Mouse (Mus musculus) MEL (cell line): ENCODE measurements around the gene Crcp. TPM values are rescaled to one million over a fixed set of nuclear protein-coding genes. Genes with fewer than 3 reads are reported as not detected.

Source experiments
- DNase-seq: peaks from one replicate; pipeline ENCODE4 v3.0.0; 2011; ENCODE audit warnings: low read depth, low spot score
- H3K27ac ChIP-seq: 2 replicates; pipeline ENCODE4 v1.5.1; 2012; ENCODE audit warnings: low read depth, mild to moderate bottlenecking, control low read depth, low read length, moderate library complexity; ENCODE audit not compliant: control insufficient read depth
- H3K27me3 ChIP-seq, 2 experiments: fragments of 150-350 bp in 1 of 2; sonication (generic) in 1 of 2; 2 replicates each; pipeline ENCODE4 v1.6.1; 2012; ENCODE audit warnings: low read length in 2 of 2, mild to moderate bottlenecking in 2 of 2, improper control_type of control experiment in 1 of 2, moderate library complexity in 1 of 2; ENCODE audit not compliant: insufficient read depth in 2 of 2, control insufficient read depth in 1 of 2
- H3K36me3 ChIP-seq, 2 experiments: 2 replicates each; pipeline ENCODE4 v1.6.1; 2012 to 2014; ENCODE audit warnings: low read length in 2 of 2, improper control_type of control experiment in 1 of 2, inconsistent platforms in 1 of 2, mild to moderate bottlenecking in 1 of 2; ENCODE audit not compliant: insufficient read depth in 2 of 2, control insufficient read depth in 1 of 2
- H3K4me1 ChIP-seq, 2 experiments: fragments of 150-350 bp in 1 of 2; sonication (generic) in 1 of 2; 2 replicates each; pipeline ENCODE4 v1.6.1; 2012; ENCODE audit warnings: low read length in 2 of 2, improper control_type of control experiment in 1 of 2, mild to moderate bottlenecking in 1 of 2; ENCODE audit not compliant: insufficient read depth in 2 of 2, control insufficient read depth in 1 of 2
- H3K4me3 ChIP-seq, 2 experiments: fragments of 150-350 bp in 1 of 2; sonication (generic) in 1 of 2; 2 replicates each; pipeline ENCODE4 v1.5.1; 2012; ENCODE audit warnings: low read depth in 2 of 2, low read length in 2 of 2, mild to moderate bottlenecking in 2 of 2, moderate library complexity in 2 of 2, control low read depth in 1 of 2, improper control_type of control experiment in 1 of 2; ENCODE audit not compliant: control insufficient read depth in 1 of 2, insufficient read depth in 1 of 2
- H3K79me2 ChIP-seq: 2 replicates; pipeline ENCODE4 v1.6.1; 2012; ENCODE audit warnings: mild to moderate bottlenecking, low read length, moderate library complexity; ENCODE audit not compliant: control insufficient read depth, poor library complexity, insufficient read depth
- H3K9ac ChIP-seq: 2 replicates; pipeline ENCODE4 v1.6.1; 2012; ENCODE audit warnings: low read depth, mild to moderate bottlenecking, control low read depth, low read length, moderate library complexity; ENCODE audit not compliant: control insufficient read depth, poor library complexity, severe bottlenecking
- H3K9me3 ChIP-seq: fragments of 150-350 bp; sonication (generic); replicated peaks from 2 replicates; pipeline ENCODE4 v1.6.1; 2012; ENCODE audit warnings: mild to moderate bottlenecking, low read length, improper control_type of control experiment, moderate library complexity; ENCODE audit not compliant: insufficient read depth
- BHLHE40 ChIP-seq: IDR thresholded peaks from 2 replicates; pipeline ENCODE4 v1.6.1; 2012; ENCODE audit warnings: low read depth, mild to moderate bottlenecking, inconsistent platforms, low read length, improper control_type of control experiment, borderline replicate concordance
- GATA1 ChIP-seq: IDR thresholded peaks from 2 replicates; pipeline ENCODE4 v1.6.1; 2011; ENCODE audit warnings: low read depth, low read length, improper control_type of control experiment
- HCFC1 ChIP-seq: IDR thresholded peaks from 2 replicates; pipeline ENCODE4 v1.6.1; 2012; ENCODE audit warnings: low read depth, mild to moderate bottlenecking, inconsistent platforms, low read length, improper control_type of control experiment, moderate library complexity
- KAT2A ChIP-seq: conservative IDR thresholded peaks from 2 replicates; pipeline ENCODE4 v1.6.1; 2012; ENCODE audit warnings: low read depth, low read length, improper control_type of control experiment, inconsistent platforms
- MAFK ChIP-seq: IDR thresholded peaks from 2 replicates; pipeline ENCODE4 v1.6.1; 2011; ENCODE audit warnings: low read depth, mild to moderate bottlenecking, low read length, improper control_type of control experiment, borderline replicate concordance
- MAX ChIP-seq: IDR thresholded peaks from 2 replicates; pipeline ENCODE4 v1.6.1; 2011; ENCODE audit warnings: low read length, improper control_type of control experiment
- MEF2A ChIP-seq: IDR thresholded peaks from 2 replicates; pipeline ENCODE4 v1.6.1; 2014; ENCODE audit warnings: low read depth, mild to moderate bottlenecking, inconsistent platforms, low read length, improper control_type of control experiment; ENCODE audit not compliant: poor library complexity, insufficient replicate concordance, severe bottlenecking; ENCODE audit errors: extremely low read depth
- MYC ChIP-seq: IDR thresholded peaks from 2 replicates; pipeline ENCODE4 v1.6.1; 2011; ENCODE audit warnings: low read depth, mild to moderate bottlenecking, low read length, improper control_type of control experiment, moderate library complexity
- RAD21 ChIP-seq: IDR thresholded peaks from 2 replicates; pipeline ENCODE4 v1.6.1; 2011; ENCODE audit warnings: mild to moderate bottlenecking, low read depth, low read length, improper control_type of control experiment
- RCOR1 ChIP-seq: IDR thresholded peaks from 2 replicates; pipeline ENCODE4 v1.6.1; 2012; ENCODE audit warnings: low read depth, mild to moderate bottlenecking, inconsistent platforms, low read length, improper control_type of control experiment
- SMC3 ChIP-seq: IDR thresholded peaks from 2 replicates; pipeline ENCODE4 v1.6.1; 2011; ENCODE audit warnings: low read depth, low read length, improper control_type of control experiment
- TBP ChIP-seq: IDR thresholded peaks from 2 replicates; pipeline ENCODE4 v1.8.0; 2011; ENCODE audit warnings: low read depth, low read length, improper control_type of control experiment
- TCF12 ChIP-seq: IDR thresholded peaks from 2 replicates; pipeline ENCODE4 v1.6.1; 2014; ENCODE audit warnings: low read depth, mild to moderate bottlenecking, inconsistent platforms, low read length, improper control_type of control experiment, moderate library complexity
- USF1 ChIP-seq: IDR thresholded peaks from 2 replicates; pipeline ENCODE4 v1.6.1; 2014; ENCODE audit warnings: low read depth, mild to moderate bottlenecking, inconsistent platforms, low read length, improper control_type of control experiment, moderate library complexity
- USF2 ChIP-seq, 2 experiments: IDR thresholded peaks; 2 replicates each; pipeline ENCODE4 v1.6.1; 2011 to 2012; ENCODE audit warnings: improper control_type of control experiment in 2 of 2, low read length in 2 of 2, borderline replicate concordance in 1 of 2, inconsistent platforms in 1 of 2, low read depth in 1 of 2, mild to moderate bottlenecking in 1 of 2; ENCODE audit not compliant: insufficient read depth in 1 of 2
- ZKSCAN1 ChIP-seq: IDR thresholded peaks from 2 replicates; pipeline ENCODE4 v1.6.1; 2012; ENCODE audit warnings: low read depth, mild to moderate bottlenecking, inconsistent platforms, low read length, improper control_type of control experiment, moderate library complexity
- polyA plus RNA-seq, 2 experiments: library from polyadenylated mRNA; stranded (reverse) in 1 of 2; unstranded in 1 of 2; fragments of >175 nt in 1 of 2; fragments of >200 nt in 1 of 2; gene quantifications; 2 replicates each; pipeline versions ENCODE4 v1.2.1 to v1.2.4; 2012; ENCODE audit warnings: low replicate concordance in 2 of 2, low read depth in 1 of 2; ENCODE audit not compliant: insufficient read length in 2 of 2, insufficient read depth in 1 of 2, missing spikeins in 1 of 2
- total RNA-seq: library from RNA; depleted of rRNA; stranded (reverse); fragments of 300-350 nt; gene quantifications from 2 replicates; pipeline ENCODE4 v1.2.3, GENCODE M21; 2012

Crcp gene
- total and polyA plus RNA-seq, 3 experiments: 56.2 to 69.6 TPM; not detected in 1

DNA sequence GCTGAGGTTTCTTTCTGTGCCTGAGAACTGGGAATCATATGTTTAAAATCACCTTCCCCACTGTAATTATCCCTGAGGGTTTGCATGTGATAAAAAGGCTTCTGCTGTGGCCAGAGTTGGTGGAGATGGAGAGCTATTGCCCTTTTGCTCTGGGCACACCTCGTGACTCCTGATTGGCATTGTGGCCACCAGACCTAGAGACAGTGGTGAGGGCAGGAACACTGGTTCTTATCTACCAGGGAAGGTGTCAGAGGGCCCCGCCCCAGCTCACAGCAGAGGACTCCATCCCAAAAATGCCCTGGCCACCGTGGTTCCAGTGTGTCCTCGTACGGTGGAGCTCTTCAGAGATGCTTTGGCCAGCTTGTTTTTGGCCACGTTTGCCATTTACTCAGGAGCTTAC, 23.9 kb downstream of the Crcp start:
- Histone ChIP-seq H3K27ac (no peak overlapping the region), H3K4me1 (no peaks in the 10 kb centered on the region), H3K79me2 (no peaks in the 10 kb centered on the region), H3K36me3 (peaks cover 0 to 10% of the 10 kb centered on the region in 2 experiments; a peak in 2 of 4 replicates), H3K4me3 (no peak overlapping the region), H3K27me3 (no peaks in the 10 kb centered on the region), H3K9ac (no peak overlapping the region), H3K9me3 (no peaks in the 10 kb centered on the region)
- TF ChIP-seq HCFC1 (no peak), MYC (no peak), TCF12 (no peak), USF2 (IDR thresholded peaks at IDR 0.05; ENCODE audit: borderline replicate concordance in 1 of 2, insufficient read depth in 1 of 2, low read depth in 1 of 2, low read length in 2 of 2) (no peak), USF1 (no peak), RAD21 (no peak), TBP (no peak), GATA1 (no peak), BHLHE40 (no peak), SMC3 (no peak), ZKSCAN1 (no peak), MAX (no peak), RCOR1 (no peak), KAT2A (no peak), MEF2A (no peak)
- no peak for DNase-seq

DNA sequence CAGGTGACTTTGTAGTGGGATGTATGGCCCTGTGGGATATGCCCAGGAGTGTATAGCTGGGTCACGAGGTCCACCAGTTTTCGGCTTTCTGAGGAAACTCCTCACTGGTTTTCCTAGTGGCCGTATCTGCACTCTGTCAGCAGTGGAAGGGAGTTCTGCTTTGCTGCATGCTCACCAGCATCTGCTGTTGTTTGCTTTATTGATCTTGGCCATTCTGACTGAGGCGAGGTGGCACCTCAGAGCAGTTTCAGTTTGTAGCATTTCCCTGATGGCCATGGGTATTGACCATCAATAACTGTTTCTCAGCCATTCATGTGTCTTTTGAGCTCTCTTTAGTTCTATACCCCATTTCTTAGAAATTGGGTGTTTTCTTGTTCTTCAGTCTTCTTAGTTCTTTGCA, 26.6 kb downstream of the Crcp start:
- Histone ChIP-seq H3K27me3 (no peaks in the 10 kb centered on the region), H3K27ac (no peak overlapping the region), H3K4me3 (no peak overlapping the region), H3K9ac (no peak overlapping the region), H3K36me3 (peaks cover 0 to 9% of the 10 kb centered on the region in 2 experiments; a peak in 2 of 4 replicates), H3K4me1 (no peaks in the 10 kb centered on the region), H3K9me3 (no peaks in the 10 kb centered on the region)
- DNase-seq: no peak
- TF ChIP-seq MAFK (no peak), MEF2A (no peak), GATA1 (no peak)
- TF ChIP-seq, all 39 proteins: peak for 0
- no peaks in the 10 kb centered on the region for H3K79me2 ChIP-seq
